Mouse (Mus musculus) neutrophil, adult 65 days (primary cell): ENCODE measurements around the gene Tle4. TPM values are rescaled to one million over a fixed set of nuclear protein-coding genes. Genes with fewer than 3 reads are reported as not detected.

Experiments used
- total RNA-seq: library from RNA; stranded (reverse); gene quantifications from 2 replicates; pipeline ENCODE4 v1.2.4, GENCODE M21; 2023

The Tle4 gene
- 43.0 and 50.7 TPM in 2 replicates for total RNA-seq

DNA sequence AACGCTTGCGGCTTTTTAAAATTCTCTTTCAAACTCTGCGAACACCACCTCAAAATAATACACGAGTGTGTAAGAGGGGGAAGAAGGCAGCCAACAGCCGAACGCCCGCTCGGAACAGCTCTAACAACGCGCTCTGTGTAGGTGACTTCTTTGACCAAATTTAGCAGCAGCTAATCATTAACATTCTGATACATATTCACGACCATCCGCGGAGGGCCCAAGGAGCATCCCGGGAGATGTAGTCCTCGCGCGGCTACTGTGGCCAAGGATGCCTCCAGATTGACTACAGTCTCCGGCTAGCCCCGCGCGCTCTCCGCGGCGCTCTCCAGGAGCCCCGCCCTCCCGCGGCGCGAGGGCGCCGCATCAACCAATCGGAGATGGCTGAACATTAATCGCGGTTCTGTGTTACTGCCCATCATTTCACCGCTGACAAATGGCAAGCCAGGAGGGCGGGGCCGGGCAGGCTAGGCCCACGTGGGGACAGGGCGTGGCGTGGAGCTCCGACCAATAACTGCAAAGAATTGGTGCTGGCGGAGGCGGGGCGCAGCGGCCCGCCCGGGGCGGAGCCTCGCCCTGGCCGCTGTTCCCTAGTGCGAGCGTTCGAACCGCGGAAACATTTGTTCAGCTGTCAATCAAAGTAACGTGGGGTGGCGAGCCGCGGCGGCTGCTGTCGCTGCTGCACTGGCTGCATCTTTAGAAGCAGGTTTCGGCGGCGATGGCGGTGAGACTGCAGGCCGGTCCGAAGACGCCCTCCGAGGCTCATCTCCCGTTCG is at the start of gene Tle4:
Gene Tle4, minus strand, starts transcription at position 135 of the 773 bp plus-strand sequence.

